Mouse (Mus musculus) liver, embryonic 14.5 days (tissue): ENCODE measurements at regions not wholly inside any gene's neighbourhood (a gene's known extent, or its start where the extent isn't known, plus 50 kb on each side); places are given as distances from the start of the nearest gene placed in this dataset.

Source experiments
- CTCF ChIP-seq: IDR thresholded peaks from 2 replicates; pipeline ENCODE4 v1.5.1; 2016; ENCODE audit warnings: antibody characterized with exemption, low read depth, control low read depth
- EP300 ChIP-seq: IDR thresholded peaks from 2 replicates; pipeline ENCODE4 v1.6.1; 2016; ENCODE audit warnings: antibody characterized with exemption, low read depth

GRCm38 (mm10) chr12:109918901-109919300 is 318.8 kb upstream of the Rtl1 start:
- no peak for TF ChIP-seq CTCF
- TF ChIP-seq EP300, result no peak
